ENCODE assay signal across 20 mouse cellular contexts in the genomic region with DNA sequence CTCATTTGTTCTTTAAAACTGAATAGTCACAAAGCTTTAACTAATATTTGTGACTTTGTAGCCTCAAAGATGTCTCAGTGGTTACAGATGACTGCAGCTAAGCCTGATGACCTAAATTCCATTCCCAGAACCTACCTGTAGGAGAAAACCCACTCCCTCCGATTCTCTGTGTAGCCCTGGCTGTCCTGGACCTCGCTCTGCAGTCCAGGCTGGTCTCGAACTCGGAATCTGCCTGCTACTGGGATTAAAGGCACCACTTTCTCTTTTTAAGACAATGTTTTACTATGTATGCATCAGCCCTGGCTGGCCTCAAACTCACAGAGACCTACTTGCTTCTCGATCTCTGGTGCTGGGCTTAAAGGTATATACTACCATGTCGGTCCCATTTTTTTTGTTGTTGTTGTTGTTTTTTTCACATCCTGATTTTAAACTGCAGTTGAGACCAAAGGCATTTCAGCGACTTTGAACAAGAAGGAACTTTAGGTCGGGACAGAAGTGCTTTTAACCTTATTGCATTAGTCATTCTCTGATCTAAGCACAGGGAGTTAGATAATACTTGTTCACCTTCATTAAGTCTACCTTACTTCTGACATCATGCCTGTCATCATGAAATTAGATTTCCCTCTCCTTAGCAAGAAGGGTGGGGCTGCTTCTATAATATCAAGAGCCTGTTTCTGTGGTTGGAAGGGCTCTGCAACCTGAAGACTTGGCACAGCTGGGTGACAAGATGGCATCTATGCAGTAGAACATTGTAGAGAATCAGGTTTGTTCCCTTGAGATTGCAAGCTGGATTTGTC.
"Had no signal": no experiment of that assay in that cellular context is flagged by ENCODE, and none has a peak within 500 bp of the region (broad histone marks: within the 10 kb centered on the region; RNA-seq: fewer than 3 reads in every experiment).

No protein-coding gene starts in this region.

- H3K27me3 ChIP-seq: midbrain, embryonic 12.5 days; neural tube, embryonic 13.5 days; neural tube, embryonic 15.5 days; stomach, embryonic 15.5 days had no signal

- H3K36me3 ChIP-seq: midbrain, embryonic 10.5 days; midbrain, embryonic 12.5 days; neural tube, embryonic 13.5 days; neural tube, embryonic 15.5 days; stomach, embryonic 15.5 days had no signal

- H3K4me1 ChIP-seq: midbrain, embryonic 12.5 days; stomach, embryonic 15.5 days had no signal

- DNase-seq: lung, adult 18-20 months; lung, embryonic 14.5 days; lung, postnatal 10 days; lung, postnatal 4 days; midbrain, embryonic 14.5 days; retina, postnatal 1 day; right cerebral cortex, adult 18-20 months; right cerebral cortex, postnatal 25 days; right cerebral cortex, postnatal 4 days; thymus, adult 2 months; thymus, postnatal 25 days; thymus, postnatal 4 days had no signal

- H3K9me3 ChIP-seq: midbrain, embryonic 10.5 days; midbrain, embryonic 12.5 days; neural tube, embryonic 13.5 days; neural tube, embryonic 15.5 days; stomach, embryonic 15.5 days had no signal

- H3K9ac ChIP-seq: lung, embryonic 14.5 days; midbrain, embryonic 12.5 days; neural tube, embryonic 13.5 days; neural tube, embryonic 15.5 days; stomach, embryonic 15.5 days had no signal

- H3K4me2 ChIP-seq: lung, embryonic 14.5 days; midbrain, embryonic 12.5 days; neural tube, embryonic 13.5 days; neural tube, embryonic 15.5 days; stomach, embryonic 15.5 days had no signal

- ATAC-seq: midbrain, embryonic 16.5 days had no signal

- H3K27ac ChIP-seq: midbrain, embryonic 10.5 days; midbrain, embryonic 12.5 days; neural tube, embryonic 13.5 days; neural tube, embryonic 15.5 days; stomach, embryonic 15.5 days; stomach, postnatal 0 days had no signal

- H3K4me3 ChIP-seq: midbrain, embryonic 10.5 days; midbrain, embryonic 12.5 days; myocyte; neural tube, embryonic 13.5 days; neural tube, embryonic 15.5 days; stomach, embryonic 15.5 days had no signal
